Mouse (Mus musculus): ENCODE data around the gene Hddc3.

DNA sequence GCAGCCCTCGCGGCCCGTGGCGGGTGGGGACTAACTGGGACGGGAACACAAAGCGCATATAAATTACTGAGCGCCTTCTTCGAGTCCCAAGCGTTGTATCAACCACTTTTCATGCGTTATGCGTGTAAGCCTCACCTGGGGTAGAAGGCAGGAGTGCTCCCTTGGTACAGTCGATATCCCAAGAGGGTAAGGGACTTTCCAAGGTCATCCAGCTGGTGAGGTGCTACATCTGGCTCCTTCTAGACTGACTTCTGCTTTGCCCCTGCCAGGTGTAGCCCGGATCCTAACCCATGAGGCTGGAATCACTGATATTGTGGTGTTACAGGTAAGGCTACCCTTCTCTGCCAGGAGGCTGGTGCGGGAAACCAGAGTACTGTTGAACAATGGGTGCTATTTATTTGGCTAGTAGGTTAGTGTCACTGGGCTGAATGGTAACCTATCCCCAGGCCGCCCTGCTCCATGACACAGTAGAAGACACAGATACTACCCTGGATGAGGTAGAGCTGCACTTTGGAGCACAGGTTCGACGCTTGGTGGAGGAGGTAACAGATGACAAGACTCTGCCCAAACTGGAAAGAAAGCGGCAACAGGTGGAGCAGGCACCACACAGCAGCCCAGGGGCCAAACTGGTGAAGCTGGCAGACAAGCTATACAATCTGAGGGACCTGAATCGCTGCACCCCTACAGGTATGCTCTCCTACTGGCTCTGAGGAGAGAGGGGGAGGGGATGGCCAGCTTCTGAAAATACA, 540 bp downstream of the Hddc3 start:
- no peak for TF ChIP-seq CTCF (IDR thresholded peaks at IDR 0.05; ENCODE audit: low read depth)
- TF ChIP-seq EP300 (IDR thresholded peaks at IDR 0.05; ENCODE audit: low read depth) = no peak

Measured in liver, embryonic 14.5 days (tissue).